Mouse (Mus musculus): Measurements from ENCODE around the gene Fam183b.

- TF ChIP-seq MAFK (IDR thresholded peaks at IDR 0.05; ENCODE audit: insufficient read depth, low read depth, low read length) = peak; percentile 81
- no peak for TF ChIP-seq CHD2 (IDR thresholded peaks at IDR 0.05; ENCODE audit: low read depth, low read length)
- no peak for TF ChIP-seq HCFC1 (IDR thresholded peaks at IDR 0.05; ENCODE audit: borderline replicate concordance, insufficient read depth, low read length)
- TF ChIP-seq ZC3H11A (IDR thresholded peaks at IDR 0.05; ENCODE audit: borderline replicate concordance, low read depth, low read length) = no peak
- no peak for TF ChIP-seq ZNF384 (IDR thresholded peaks at IDR 0.05; ENCODE audit: low read depth, low read length)
Measured at GRCm38 (mm10) chr11:58815676-58816075, 13.9 kb upstream of the Fam183b start.

All from ES-E14 (cell line).